Mouse (Mus musculus): ENCODE data around the gene Supt20. TPM values are rescaled to one million over a fixed set of nuclear protein-coding genes. Genes with fewer than 3 reads are reported as not detected.
A peak's percentile ranks its signal among the peaks of the same experiment; 100 is the strongest.

Gene Supt20
- 10 to 100 TPM; 57.6 to 62.0 TPM for total RNA-seq (2021)
- long read RNA-seq, partial matches to known transcripts: 8 of 32 reads
- long read RNA-seq, other reads (novel, unspliced or antisense): 23 of 32 reads

- DNase-seq (ENCODE audit: low spot score in 2 of 2): peak; percentile 89 to 92
Observed at GRCm38 (mm10) chr3:54692202-54693055, at the start of gene Supt20. Gene Supt20, plus strand, starts transcription at chr3:54692807.

- DNase-seq (ENCODE audit: low spot score in 2 of 2): no peak
Observed at GRCm38 (mm10) chr3:54642851-54643250, 49.8 kb upstream of the Supt20 start.

- no peak for DNase-seq (ENCODE audit: low spot score in 2 of 2)
Observed at GRCm38 (mm10) chr3:54647583-54647982, 45.0 kb upstream of the Supt20 start.

- no peak for DNase-seq (ENCODE audit: low spot score in 2 of 2)
Observed at GRCm38 (mm10) chr3:54651576-54651975, 41.0 kb upstream of the Supt20 start.

- DNase-seq (ENCODE audit: low spot score in 2 of 2): no peak
Observed at GRCm38 (mm10) chr3:54654169-54654568, 38.4 kb upstream of the Supt20 start.

DNA sequence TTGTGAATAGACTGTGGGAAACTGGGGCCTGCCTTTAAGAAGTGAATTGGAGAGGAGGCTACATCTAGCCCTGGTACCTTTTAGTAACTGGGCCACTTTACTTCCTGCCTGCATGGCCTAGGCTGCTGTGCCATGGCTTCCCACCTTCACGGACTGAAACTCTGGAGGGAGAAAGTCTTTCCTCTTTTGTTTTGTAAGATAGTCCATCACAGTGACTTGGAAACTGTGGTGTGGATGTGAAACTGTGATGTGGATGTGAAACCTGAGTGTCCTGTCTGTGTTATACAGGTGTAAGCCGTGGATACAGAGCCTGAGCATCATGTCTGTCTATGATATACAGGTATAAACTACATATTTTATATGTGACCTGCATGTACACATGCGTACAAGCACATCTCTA lies 35.5 kb upstream of the Supt20 start:
- DNase-seq (ENCODE audit: low spot score in 2 of 2): no peak

DNA sequence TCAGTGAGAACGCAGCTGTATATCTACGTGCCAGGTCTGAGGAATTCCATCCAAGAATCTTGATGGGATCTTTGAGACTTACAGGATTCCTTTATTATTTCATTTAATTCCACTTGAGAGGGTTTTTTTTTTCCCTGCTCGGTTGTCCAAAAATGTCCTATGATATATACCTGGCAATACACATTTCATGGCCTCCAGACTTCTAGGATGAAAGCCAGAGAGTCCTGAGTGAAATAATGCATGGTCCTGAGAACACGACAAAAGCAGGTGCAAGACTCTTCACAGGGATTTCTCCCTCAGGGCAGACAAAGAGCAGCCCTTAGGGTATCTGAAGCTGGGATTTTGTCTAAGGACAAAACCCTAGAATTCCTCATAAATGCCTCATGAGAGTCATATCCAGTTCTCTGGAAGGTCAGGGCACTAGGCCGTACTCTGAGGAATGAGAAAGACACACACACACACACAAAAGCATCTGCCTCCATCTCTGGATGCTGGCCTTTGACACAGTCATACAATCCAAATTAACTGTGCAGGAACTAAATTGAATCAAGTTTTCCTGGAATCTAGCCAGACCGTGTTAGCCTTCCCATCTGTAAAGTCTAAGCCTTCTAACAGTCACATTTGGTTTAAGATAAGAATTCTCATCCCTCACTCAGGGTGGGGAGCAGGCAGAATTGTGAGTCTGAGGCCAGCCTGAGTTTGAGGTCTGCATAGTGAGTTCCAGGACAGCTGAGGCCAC lies 34.5 kb upstream of the Supt20 start:
- no peak for DNase-seq (ENCODE audit: low spot score in 2 of 2)

DNA sequence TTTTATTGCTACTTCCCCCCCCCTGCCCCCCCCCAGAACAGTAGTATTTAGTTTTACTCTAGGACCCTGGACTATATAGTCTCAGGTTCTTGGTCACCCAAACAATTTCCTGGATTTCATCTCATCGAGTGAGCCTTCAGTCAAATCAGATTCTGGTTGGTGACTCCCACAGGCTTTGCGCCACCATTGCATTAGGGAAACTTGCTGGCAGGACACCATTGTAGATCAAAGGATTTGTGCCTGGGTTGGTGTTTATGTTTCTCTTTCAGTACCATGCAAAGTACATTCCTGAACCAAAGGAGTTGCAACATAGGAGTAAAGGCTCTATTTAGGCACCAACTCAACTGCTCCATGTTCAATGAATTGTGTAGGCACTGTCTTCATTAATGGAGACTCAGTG lies 32.9 kb upstream of the Supt20 start:
- no peak for DNase-seq (ENCODE audit: low spot score in 2 of 2)

DNA sequence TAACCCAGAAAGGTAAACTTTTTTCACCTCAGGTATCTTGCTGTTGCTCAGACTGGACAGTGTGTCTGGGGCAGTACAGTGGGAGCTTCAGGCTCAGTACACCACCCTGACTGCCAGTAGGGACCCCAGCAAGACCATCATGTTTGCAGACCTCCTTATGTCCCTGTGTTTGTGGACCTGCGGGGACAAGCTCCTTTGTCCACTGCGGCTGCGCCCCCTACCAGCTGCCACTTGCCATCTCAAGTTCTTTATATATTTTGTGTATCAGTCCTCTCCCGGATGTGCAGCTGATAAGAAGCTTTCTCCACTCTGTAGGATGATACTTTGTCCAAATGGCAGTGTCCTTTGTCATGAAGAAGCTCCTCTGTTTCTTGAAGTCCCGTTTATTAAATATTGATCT lies 30.2 kb upstream of the Supt20 start:
- DNase-seq (ENCODE audit: low spot score in 2 of 2): no peak

- no peak for DNase-seq (ENCODE audit: low spot score in 2 of 2)
Observed at GRCm38 (mm10) chr3:54668141-54668540, 24.5 kb upstream of the Supt20 start.

DNA sequence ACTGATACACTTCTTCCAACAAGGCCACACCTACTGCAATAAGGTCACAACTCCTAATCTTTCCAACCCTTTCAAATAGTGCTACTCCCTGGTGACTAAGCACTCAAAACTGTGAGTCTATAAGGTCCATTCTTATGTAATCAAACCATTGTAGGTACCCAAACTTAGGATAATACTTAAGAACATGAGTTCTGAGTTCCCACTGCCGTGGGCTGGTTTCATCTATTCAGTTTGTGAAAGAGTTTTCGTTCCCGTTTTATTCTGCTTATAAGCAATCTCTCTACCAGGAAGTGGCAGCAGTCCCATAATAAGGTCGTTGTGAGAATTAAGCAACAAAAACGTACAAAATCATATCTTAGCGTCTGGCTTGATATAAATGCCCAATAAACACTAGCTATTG lies 23.9 kb upstream of the Supt20 start:
- DNase-seq (ENCODE audit: low spot score in 2 of 2): no peak

- no peak for DNase-seq (ENCODE audit: low spot score in 2 of 2)
Observed at GRCm38 (mm10) chr3:54669559-54669958, 23.0 kb upstream of the Supt20 start.

GRCm38 (mm10) chr3:54672111-54672510 lies 20.5 kb upstream of the Supt20 start:
- DNase-seq (ENCODE audit: low spot score in 2 of 2): no peak

GRCm38 (mm10) chr3:54672557-54673529 lies 19.8 kb upstream of the Supt20 start:
- peak; percentile 54 to 67 for DNase-seq (ENCODE audit: low spot score in 2 of 2)

DNA sequence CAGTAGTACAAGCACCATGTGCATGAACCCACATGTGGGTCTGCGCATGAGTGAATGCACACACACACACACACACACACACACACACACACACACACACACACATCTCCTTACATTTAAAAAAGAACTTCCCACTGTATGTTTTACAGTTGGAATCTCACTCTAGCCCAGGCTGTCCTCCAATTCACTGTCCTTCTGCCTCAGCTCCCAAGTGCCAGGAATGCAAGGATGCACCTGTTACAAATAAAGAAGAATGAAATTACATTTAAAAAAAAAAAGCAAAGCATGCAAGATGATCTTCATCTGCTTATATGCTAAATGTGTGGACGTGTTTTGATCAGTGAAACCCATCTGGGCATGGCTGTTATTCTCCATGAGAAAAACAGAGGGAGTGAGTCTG lies 15.8 kb upstream of the Supt20 start:
- DNase-seq (ENCODE audit: low spot score in 2 of 2): no peak

GRCm38 (mm10) chr3:54681310-54682204 lies 11.1 kb upstream of the Supt20 start:
- no peak for DNase-seq (ENCODE audit: low spot score in 2 of 2)

- DNase-seq (ENCODE audit: low spot score in 2 of 2): no peak
Observed at GRCm38 (mm10) chr3:54685202-54685601, 7.4 kb upstream of the Supt20 start.

- no peak for DNase-seq (ENCODE audit: low spot score in 2 of 2)
Observed at GRCm38 (mm10) chr3:54687245-54687644, 5.4 kb upstream of the Supt20 start.

GRCm38 (mm10) chr3:54689091-54689490 lies 3.5 kb upstream of the Supt20 start:
- DNase-seq (ENCODE audit: low spot score in 2 of 2): no peak

DNA sequence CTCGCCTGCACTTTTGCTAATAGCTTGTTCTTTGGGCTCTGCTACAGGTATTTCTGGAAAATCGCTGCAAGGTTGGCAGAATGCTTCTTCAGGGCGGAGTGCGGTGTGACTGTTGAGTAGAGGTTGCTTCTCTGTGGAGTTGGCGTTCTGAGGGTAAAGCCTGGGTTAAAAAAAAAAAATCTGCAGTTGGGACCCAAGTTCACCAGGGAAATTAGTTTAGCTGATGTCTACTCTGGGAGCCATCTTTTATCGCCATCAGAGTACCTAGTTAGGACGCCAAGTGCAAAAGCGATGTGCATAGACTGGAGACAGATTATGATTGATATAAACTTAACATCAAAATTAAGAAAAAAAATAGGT lies 429 bp downstream of the Supt20 start:
- DNase-seq (ENCODE audit: low spot score in 2 of 2): no peak

All from layer of hippocampus, postnatal 10 days (tissue).